Mouse (Mus musculus): ENCODE measurements around the gene Btk. TPM values are rescaled to one million over a fixed set of nuclear protein-coding genes. Genes with fewer than 3 reads are reported as not detected.

The Btk gene
- total RNA-seq, 2 experiments from 2014 or later: 54.9 to 63.3 TPM

Other genes starting within 250 kb of the Btk start
- 0.07 TPM in 1 of 2 replicates, not detected in the other for gene Drp2, start 179.0 kb downstream of the Btk start, total RNA-seq (2015)
- 0.04 and 0.22 TPM in 2 replicates for gene Drp2, start 179.0 kb downstream of the Btk start, total RNA-seq (2017)
- gene Taf7l, start 107.1 kb downstream of the Btk start, total RNA-seq (2015): not detected in 2 replicates
- not detected in 2 replicates for gene Taf7l, start 107.1 kb downstream of the Btk start, total RNA-seq (2017)
- 37.9 and 39.1 TPM in 2 replicates for gene Timm8a1, start 41.7 kb downstream of the Btk start, total RNA-seq (2015)
- 43.6 and 45.0 TPM in 2 replicates for gene Timm8a1, start 41.7 kb downstream of the Btk start, total RNA-seq (2017)
- 854 and 930 TPM in 2 replicates for gene Rpl36a, start 2.1 kb upstream of the Btk start, total RNA-seq (2015)
- gene Rpl36a, start 2.1 kb upstream of the Btk start, total RNA-seq (2017): 3,467 and 4,087 TPM in 2 replicates
- gene Gla, start 17.6 kb upstream of the Btk start, total RNA-seq (2015): 11.5 and 11.6 TPM in 2 replicates
- gene Gla, start 17.6 kb upstream of the Btk start, total RNA-seq (2017): 16.2 and 17.4 TPM in 2 replicates
- 63.0 and 67.6 TPM in 2 replicates for gene Hnrnph2, start 17.6 kb upstream of the Btk start, total RNA-seq (2015)
- 122 and 132 TPM in 2 replicates for gene Hnrnph2, start 17.6 kb upstream of the Btk start, total RNA-seq (2017)
- gene Armcx4, start 102.9 kb upstream of the Btk start, total RNA-seq (2015): 0.04 and 0.23 TPM in 2 replicates
- gene Armcx4, start 102.9 kb upstream of the Btk start, total RNA-seq (2017): 0.26 and 0.65 TPM in 2 replicates
- 0.20 and 0.59 TPM in 2 replicates for gene Armcx1, start 134.4 kb upstream of the Btk start, total RNA-seq (2015)
- 0.20 and 0.51 TPM in 2 replicates for gene Armcx1, start 134.4 kb upstream of the Btk start, total RNA-seq (2017)
- gene Armcx6, start 167.8 kb upstream of the Btk start, total RNA-seq (2015): 0.54 and 0.64 TPM in 2 replicates
- 0.66 and 3.0 TPM in 2 replicates for gene Armcx6, start 167.8 kb upstream of the Btk start, total RNA-seq (2017)
- 11.8 and 12.2 TPM in 2 replicates for gene Armcx3, start 173.0 kb upstream of the Btk start, total RNA-seq (2015)
- gene Armcx3, start 173.0 kb upstream of the Btk start, total RNA-seq (2017): 8.9 and 9.3 TPM in 2 replicates
- gene Armcx2, start 225.7 kb upstream of the Btk start, total RNA-seq (2015): 1.7 and 1.8 TPM in 2 replicates
- 0.81 TPM in 2 replicates for gene Armcx2, start 225.7 kb upstream of the Btk start, total RNA-seq (2017)